Mouse (Mus musculus) gastrocnemius, postnatal 4 days (tissue): ENCODE measurements around the gene 1810030O07Rik. TPM values are rescaled to one million over a fixed set of nuclear protein-coding genes. Genes with fewer than 3 reads are reported as not detected.
A peak's percentile ranks its signal among the peaks of the same experiment; 100 is the strongest.
"Not testable (repeated sequence)": the region's sequence is repeated elsewhere in the genome, so short reads cannot be mapped to it uniquely, and the experiment has no call there.

Experiments
- DNase-seq, 2 experiments: peaks; one replicate each; pipeline ENCODE4 v3.0.0; 2021 to 2022; ENCODE audit warnings: low spot score in 2 of 2, mixed read lengths in 2 of 2
- long read RNA-seq, 2 experiments: library from polyadenylated mRNA; stranded (forward); transcript quantifications; one replicate each; pipeline ENCODE4 v2.0.0; 2021
- total RNA-seq, 2 experiments: library from RNA; stranded (reverse); gene quantifications; 2 replicates each; pipeline ENCODE4 v1.2.3; 2021

1810030O07Rik gene
- total RNA-seq, result 10 to 100 TPM in 1 of 2 experiments, 1 to 10 TPM in 1; 9.6 to 13.7 TPM
- long read RNA-seq, experiment 1, transcript 1810030O07Rik-201 (7 exons, 2,699 nt), result major isoform, 21 of 31 reads
- long read RNA-seq, experiment 1, partial matches to known transcripts, result 3 of 31 reads
- long read RNA-seq, experiment 1, other reads (novel, unspliced or antisense), result 7 of 31 reads
- long read RNA-seq, experiment 2, transcript 1810030O07Rik-201 (7 exons, 2,699 nt), result major isoform, 11 of 20 reads
- long read RNA-seq, experiment 2, partial matches to known transcripts, result 1 of 20 reads
- long read RNA-seq, experiment 2, other reads (novel, unspliced or antisense), result 8 of 20 reads

DNA sequence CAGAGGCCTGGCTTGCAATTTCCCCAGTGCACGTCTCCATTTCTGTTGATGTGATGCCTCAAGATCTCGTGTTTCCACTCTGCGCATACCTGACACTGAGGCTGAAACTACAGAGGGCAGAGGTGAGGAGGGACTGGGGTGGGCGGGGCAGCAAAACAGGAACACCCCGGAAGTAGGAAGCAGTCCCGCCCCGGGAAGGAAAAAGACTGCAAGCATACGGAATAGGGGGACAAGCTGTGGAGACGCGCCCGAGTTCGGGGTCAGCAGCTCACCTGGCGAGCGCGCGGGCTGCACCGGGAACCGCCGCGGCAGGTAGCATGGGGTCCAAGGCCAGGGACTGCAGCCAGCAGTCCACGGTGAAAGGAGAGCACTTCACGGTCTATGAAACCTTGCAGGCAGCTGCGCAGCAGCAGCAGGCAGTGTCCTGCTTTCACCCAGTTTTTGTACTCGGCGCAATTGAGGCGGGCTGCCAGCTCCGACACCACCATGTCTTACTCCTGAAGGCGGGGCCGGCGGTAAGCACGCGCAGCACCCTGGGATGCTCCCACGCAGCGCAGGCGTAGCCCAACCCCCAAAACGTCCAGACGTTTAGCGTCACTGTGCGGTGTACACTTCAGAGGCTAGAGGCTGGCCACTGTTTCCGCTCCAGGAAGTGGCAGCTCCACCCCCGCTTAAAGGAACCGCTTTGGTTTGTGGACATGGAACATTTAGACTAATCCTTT lies at the start of gene 1810030O07Rik:
Gene 1810030O07Rik, minus strand, starts transcription at position 615 of the 722 bp plus-strand sequence.
- peak; percentile 64 to 87 for DNase-seq

DNA sequence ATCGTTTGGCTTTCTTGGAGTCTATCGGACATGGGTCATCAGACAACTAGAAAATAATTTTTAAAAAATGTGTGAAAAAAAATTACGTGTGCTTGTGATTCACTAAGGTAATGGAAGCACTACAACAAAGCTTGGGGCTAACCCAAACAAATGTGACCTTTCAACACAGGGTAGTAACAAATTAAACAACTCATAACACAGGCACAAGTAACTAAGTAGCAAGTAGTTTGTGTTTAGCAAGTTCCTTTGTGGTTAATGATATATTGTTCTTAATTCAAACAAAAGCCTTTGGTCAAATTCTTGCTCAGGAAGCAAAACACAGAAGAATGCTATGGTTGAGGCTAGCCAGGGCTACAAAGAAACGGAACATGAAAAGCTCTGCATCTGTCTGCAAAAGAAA lies 42.6 kb upstream of the 1810030O07Rik start:
- no peak for DNase-seq

DNA sequence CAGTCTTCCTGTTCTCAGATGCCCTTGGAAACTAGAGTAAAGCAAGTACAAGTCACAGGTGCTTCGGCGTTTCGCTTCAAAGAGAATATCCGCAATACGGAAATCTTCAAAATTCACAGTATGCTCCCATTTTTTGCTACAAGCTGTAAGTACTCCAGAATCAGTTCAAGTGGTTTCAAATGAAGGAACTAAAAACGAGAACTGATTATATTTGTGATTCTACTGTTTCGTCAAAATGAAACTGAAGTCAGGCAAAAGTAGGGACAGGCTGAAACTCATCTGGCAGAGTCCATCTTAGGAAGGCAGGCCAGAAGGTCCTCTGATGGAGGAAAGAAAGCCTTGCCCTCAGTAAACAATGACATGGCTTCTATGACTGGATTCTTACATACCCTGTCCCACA lies 40.3 kb upstream of the 1810030O07Rik start:
- no peak for DNase-seq

DNA sequence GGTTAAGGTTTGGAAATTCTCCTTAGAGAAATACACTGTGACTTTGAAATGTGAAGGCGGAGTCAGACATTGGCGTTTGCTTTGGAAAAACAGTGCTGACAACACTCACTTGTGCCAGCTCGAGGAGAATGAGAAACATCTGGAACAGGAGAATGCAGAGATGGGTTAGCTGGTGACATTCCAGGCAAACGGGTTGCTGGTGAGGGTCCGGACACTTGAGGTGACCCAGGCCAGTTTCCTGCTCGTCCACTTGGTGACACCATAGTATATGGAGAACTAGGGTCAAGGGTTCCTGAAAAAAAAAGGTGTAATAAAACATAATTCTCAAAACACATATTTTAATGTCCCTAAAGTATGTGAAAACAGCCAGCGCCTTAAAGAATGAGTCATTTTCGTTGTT lies 13.4 kb upstream of the 1810030O07Rik start:
- DNase-seq, result no peak

DNA sequence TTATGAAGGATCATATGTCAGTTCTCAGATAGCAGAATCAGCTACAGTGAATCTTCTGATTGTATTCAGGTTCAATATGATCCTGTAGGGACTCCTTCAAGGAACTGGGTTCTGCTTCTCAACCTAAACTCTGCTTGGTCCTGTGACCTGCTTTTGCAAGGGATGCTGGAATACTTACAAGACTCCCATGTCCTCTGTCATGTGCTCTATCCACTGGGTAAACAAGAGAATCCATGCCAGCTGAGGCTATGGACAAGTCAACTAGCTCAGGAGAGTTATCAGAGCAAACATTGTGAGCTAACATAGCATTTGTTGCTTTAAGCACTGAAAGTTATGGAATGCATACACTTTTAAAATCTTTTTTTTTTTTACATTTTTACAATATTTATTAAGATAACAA lies 12.6 kb upstream of the 1810030O07Rik start:
- DNase-seq, result no peak

DNA sequence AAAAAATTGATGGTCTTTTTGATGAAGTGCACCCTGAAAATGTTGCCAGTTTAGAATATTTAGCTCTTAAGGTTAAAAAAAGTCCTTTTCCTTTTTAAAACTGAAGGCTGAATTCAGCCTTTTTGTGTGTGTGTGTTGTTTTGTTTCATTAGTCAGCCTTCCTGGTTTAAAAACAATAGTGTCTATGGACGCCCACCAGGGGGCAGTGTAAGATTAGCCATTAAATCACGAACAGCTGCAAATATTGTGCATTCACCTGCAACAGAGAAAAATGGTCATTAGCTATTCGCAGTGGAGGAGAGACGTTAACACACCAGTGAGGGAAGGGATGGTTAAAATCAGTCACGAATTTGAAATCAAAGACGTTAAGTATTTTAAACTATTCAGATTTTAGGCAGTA lies 3.9 kb upstream of the 1810030O07Rik start:
- DNase-seq, result peak; percentile 32 to 58

DNA sequence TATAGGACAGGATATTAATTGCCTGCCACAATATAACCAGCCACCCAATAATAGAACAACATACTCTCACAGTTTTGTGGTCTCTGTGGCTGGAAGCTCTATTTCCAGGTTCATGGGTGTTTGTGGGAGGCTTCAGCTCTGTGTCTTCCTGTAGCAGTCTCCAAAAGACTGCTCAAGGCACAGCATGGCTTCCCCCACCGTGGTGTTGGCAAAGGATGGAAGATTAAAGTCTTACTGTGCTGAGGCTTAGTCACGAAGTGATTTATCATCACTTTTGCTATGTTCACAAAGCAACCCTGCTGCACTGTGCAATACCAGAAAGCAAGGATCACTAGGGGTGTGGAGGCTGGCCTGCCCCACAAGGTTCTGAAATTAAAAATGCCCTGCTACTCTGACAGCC lies 19.6 kb downstream of the 1810030O07Rik start:
- no peak for DNase-seq

DNA sequence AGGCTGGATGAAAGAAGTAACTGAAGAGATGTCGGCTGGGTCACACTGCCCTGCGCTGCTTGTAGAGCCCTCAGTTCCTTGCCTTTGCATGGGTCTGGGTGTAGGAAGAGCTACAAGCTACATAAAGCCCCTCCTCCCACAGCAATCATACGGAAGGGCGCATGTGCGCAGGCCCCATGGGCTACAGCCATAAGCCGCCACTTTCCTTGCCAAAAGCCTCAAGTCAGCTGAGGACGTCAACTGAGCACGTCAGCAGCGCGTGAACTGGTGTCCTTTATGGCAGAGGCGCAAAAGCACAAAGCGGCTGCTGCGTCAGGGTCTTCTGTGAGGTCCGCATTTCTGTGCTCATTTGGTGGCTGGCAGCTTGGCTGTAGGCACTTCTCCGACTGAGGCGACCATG lies 21.6 kb downstream of the 1810030O07Rik start:
- DNase-seq, result no peak

DNA sequence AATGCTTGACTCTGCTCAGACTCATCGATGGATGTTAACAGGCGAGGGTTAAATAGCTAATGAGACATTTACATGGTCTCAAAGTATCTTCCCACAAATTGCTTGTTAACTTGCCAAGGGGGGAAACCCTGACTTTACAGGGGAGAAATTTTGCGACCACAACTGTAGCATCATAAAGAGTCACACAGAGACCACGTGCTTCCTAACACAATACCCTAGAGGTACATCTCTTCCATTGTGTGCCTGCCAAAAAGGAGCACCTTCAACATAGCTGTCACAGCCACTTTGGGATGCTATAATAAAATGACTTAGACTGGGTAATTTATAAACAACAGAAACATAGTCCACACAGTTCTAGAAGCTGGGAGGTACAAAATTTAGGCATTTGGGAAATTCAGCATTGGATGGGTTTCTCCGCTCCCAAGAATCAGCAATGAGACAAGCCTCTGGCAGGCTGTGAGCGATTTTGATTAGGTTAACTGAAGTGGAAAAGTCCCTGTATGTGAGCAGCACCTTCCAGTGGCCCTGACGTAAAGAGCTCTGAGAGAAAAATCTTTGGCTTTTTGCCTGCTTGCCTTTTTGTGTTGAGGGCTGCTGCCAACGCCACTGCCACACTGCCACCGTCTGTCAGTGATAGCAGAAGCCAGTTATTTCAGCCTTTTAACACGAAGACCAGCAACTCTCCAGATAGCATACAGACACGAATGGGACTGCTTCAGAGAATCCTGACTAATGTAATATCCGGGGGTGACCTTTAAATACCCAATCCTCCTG lies 27.8 kb downstream of the 1810030O07Rik start:
- DNase-seq, result no peak

DNA sequence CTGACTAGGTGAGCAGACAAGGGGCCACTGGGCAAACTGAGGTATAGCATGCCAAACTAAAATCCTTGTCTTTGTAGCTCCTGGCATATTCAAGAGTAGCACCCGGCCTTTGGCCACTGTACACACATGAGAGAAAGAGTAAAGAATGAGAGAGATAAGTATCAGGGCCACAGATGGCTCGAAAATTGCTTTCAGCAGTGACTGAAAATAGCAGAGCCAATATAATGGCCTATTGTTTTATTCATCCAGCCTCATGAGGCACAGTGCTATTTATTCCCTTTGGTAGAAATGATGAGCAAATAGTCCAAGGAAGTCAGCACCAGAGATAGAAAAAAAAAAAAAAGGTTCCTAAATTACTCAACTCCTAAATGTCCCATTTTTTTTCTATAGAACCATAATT lies 28.5 kb downstream of the 1810030O07Rik start:
- no peak for DNase-seq

DNA sequence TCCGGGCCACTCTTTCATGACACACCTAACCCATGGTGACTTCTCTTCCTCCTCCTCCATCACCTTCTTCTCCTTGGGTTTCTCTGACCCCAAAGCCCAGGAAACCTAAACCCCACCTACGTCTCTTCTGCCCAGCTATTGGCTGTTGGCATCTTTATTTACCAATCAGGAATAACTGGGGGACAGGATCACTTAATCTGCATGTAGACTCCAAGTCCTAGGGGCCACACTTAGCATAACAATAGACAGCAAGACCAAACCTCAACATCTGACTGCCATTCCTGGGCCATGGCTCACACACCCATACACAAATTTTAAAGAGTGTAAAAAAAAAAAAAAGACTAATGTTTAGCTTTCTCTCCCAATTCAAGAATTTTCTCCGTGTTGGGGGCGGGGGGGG lies 48.3 kb downstream of the 1810030O07Rik start:
- DNase-seq, result no peak

DNA sequence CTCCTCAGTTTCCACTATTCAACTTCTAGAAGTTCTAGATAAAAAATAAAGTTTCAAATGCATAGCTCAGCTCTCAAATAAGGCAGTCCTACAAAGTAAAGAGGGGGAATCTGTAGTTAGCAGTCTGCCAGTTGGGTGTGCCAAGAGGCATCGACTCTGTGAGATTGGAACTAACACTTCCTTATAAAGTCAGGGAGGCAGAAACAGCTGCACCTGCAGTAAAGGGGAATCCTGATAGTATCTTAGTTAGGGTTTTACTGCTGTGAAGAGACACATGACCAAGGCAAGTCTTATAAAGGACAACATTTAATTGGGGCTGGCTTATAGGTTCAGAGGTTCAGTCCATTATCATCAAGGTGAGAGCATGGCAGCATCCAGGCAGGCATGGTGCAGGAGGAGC lies 61.1 kb downstream of the 1810030O07Rik start:
- not testable (repeated sequence) for DNase-seq

DNA sequence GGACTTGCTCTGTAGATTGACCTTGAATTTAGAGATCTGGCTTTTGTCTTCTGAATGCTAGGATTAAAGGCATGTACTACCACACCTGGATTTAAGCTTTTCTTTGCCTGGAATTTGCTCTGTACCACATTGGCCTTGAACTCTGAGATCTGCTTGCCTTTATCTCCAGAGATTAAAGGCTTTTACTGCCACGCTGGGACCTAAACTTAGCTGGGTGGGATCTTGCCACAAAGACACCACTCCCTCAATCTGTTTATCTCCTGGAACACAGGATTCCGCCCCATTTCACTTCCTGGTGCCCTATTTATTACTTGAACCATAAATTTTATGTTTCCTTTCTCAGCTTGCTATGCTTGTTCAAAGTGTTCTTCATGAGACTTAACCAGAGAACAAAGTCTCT lies 62.3 kb downstream of the 1810030O07Rik start:
- DNase-seq, result no peak

DNA sequence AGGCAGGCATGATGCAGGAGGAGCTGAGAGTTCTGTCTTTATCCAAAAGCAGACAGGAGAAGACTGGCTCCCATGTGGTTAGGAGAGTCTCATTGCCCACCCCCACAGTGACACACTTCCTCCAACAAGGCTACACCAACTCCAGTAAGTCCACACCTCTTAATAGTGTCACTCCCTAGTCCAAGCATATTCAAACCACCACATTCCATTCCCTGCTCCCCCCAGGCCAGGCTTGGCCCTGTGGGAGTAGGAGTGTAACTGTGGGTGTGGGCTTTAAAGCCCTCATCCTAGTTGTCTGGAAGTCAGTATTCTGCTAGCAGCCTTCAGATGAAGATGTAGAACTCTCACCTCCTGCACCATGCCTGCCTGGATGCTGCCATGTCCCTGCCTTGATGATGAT lies 62.9 kb downstream of the 1810030O07Rik start:
- not testable (repeated sequence) for DNase-seq

Other genes with a start within 250 kb of the 1810030O07Rik start
- 10 to 100 TPM; 20.8 to 21.4 TPM for gene Atp6ap2, start 85.9 kb downstream of the 1810030O07Rik start, total RNA-seq
- gene Med14, start 88.4 kb upstream of the 1810030O07Rik start, total RNA-seq, result 10 to 100 TPM; 34.6 to 37.7 TPM